Mouse (Mus musculus): ENCODE data around the gene Doc2b. TPM values are rescaled to one million over a fixed set of nuclear protein-coding genes. Genes with fewer than 3 reads are reported as not detected.

Gene Doc2b
- polyA plus RNA-seq (2017; shearing (Covaris generic)): not detected

DNA sequence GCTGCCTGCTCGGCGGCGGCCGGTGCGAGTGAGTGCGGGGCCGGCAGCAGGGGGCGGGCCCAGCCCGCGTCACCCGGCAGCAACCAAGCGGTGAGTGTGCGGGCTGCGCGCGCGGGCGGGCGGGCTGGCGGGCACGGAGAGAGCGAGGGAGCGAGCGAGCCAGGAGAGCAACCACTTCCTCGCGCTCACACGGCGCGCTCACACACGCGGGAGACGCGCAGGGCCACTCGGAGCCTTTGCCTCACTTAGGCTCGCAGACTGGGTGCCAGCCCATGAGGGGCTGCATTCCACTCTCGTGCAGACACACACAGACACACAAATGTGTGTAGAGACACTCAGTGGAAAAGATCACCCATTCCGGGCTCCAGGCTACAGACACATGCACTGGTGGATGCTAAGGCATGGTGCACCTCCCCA, at the start of gene Doc2b:
TSS of gene Doc2b (minus strand) at position 21 of the 417 bp plus-strand sequence.

GRCm38 (mm10) chr11:75732434-75733226, 63.2 kb downstream of the Doc2b start, which contains the start of gene Ywhae:
Gene Ywhae (plus strand): TSS chr11:75732869.

Other genes starting within 250 kb of the Doc2b start
- 350 TPM for gene Pitpna, start 208.0 kb downstream of the Doc2b start, polyA plus RNA-seq (2017; shearing (Covaris generic))
- 103 TPM for gene Inpp5k, start 165.1 kb downstream of the Doc2b start, polyA plus RNA-seq (2017; shearing (Covaris generic))
- gene Myo1c, start 145.5 kb downstream of the Doc2b start, polyA plus RNA-seq (2017; shearing (Covaris generic)): 8.2 TPM
- 75.3 TPM for gene Crk, start 116.8 kb downstream of the Doc2b start, polyA plus RNA-seq (2017; shearing (Covaris generic))
- 167 TPM for gene Ywhae, start 63.2 kb downstream of the Doc2b start, polyA plus RNA-seq (2017; shearing (Covaris generic))
- 10.7 TPM for gene Rph3al, start 142.4 kb upstream of the Doc2b start, polyA plus RNA-seq (2017; shearing (Covaris generic))
- not detected for gene 1700016K19Rik, start 203.9 kb upstream of the Doc2b start, polyA plus RNA-seq (2017; shearing (Covaris generic))
- 171 TPM for gene Rflnb, start 231.7 kb upstream of the Doc2b start, polyA plus RNA-seq (2017; shearing (Covaris generic))

Data from naive thymus-derived CD4-positive, alpha-beta T cell, adult 5 months (primary cell).